Mouse (Mus musculus) kidney, postnatal 10 days (tissue): Measurements from ENCODE around the gene Dytn.

Source experiments
- DNase-seq: peaks from one replicate; pipeline ENCODE4 v3.0.0; 2021; ENCODE audit warnings: mixed read lengths

Dytn gene

DNA sequence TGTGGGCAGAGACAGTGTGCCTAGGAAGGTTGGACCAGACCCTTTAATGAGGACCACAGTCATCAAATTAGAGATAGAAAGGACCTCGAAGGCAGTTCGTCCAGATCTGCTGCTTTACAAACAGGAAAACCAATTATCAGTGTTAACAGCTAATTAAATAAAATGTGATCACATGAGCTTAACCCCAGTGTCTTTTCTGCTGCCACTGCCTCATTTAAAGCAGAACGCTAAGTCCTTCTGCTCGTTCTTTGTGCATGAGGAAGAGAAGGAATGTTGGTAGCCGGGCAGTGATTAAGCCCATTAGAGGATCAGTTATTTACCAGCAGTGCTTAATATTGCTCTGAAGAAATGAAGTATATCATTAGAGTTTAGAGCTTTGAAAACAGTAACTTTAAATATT is 109.9 kb downstream of the Dytn start:
- no peak for DNase-seq

DNA sequence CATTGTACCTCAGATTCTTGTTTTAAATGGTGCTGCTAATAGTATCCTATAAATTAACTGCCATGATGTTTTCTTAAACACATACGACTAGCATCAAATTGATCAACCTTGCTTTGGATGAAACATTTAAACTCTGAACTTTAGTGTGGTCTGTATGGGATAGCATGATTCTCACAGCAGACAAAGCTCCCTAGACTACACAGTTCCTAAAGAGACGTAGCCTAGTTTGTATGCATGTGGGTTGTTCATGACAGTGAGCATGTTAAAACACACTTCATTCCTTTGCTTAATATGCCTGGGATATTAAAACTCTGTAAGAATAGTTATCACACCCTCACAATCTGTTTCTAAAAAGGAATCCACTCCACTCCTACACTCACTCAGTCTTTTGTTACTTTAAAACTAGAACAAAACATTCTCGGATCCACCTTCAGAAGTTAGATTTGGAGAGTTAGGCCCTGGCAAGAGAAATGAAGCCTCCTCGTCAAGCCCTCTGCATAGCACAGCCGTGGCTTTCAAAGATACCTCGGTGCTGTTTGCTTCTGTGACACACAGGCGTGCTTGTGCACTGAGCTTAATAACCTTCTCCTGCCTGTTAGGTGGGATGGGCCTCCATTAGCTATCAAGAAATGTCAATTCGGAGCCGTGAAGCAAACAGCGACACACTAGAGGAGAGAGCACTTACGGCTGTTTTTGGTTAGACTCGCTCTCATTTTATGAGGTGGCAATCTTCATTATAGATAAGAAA is 112.7 kb downstream of the Dytn start:
- no peak for DNase-seq

DNA sequence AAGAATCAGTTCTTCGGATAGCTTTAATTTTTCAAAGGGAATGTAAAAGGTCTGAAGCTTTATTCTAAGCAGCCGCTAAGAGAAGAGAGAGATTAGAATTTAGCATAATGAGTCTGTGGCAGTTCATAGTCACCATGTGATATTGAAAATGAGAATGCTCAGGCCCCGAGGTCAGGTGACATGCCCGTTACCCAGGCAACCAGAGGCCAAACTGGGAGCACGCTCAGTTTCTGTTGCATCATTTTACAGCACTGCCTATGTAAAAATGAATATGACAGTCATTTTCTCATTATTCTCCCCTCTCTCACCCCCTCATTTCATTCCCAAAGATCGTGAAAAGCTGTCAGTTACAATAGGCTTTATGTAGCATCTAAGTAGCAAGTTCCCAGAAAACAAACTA is 113.3 kb downstream of the Dytn start:
- peak; percentile 8 for DNase-seq
